Mouse (Mus musculus) limb, embryonic 12.5 days (tissue): ENCODE measurements around the gene Gm43517. TPM values are rescaled to one million over a fixed set of nuclear protein-coding genes. Genes with fewer than 3 reads are reported as not detected.

Source experiments
- polyA plus RNA-seq: library from polyadenylated mRNA; unstranded; fragments of >200 nt; fragmentation: Nextera tagmentation; extraction: Ambion mirVana; gene quantifications from 2 replicates; pipeline ENCODE4 v1.2.1, GENCODE M21; 2016

Gene Gm43517
- polyA plus RNA-seq, 1 experiment from 2014 or later: not detected

Other genes with a start within 250 kb of the Gm43517 start
- not detected in 2 replicates for gene Foxg1, start 2.5 kb upstream of the Gm43517 start, polyA plus RNA-seq